Mouse (Mus musculus) gastrocnemius, adult 18-20 months (tissue): ENCODE results near the gene Vamp5. TPM values are rescaled to one million over a fixed set of nuclear protein-coding genes. Genes with fewer than 3 reads are reported as not detected.
A peak's percentile ranks its signal among the peaks of the same experiment; 100 is the strongest.

Experiments
- DNase-seq: peaks from one replicate; pipeline ENCODE4 v3.0.0; 2021; ENCODE audit warnings: low spot score
- total RNA-seq, 2 experiments: library from RNA; stranded (reverse); gene quantifications; 2 replicates each; pipeline ENCODE4 v1.2.3; 2021

The Vamp5 gene
- total RNA-seq, 2 experiments from 2014 or later, result 107 to 121 TPM

DNA sequence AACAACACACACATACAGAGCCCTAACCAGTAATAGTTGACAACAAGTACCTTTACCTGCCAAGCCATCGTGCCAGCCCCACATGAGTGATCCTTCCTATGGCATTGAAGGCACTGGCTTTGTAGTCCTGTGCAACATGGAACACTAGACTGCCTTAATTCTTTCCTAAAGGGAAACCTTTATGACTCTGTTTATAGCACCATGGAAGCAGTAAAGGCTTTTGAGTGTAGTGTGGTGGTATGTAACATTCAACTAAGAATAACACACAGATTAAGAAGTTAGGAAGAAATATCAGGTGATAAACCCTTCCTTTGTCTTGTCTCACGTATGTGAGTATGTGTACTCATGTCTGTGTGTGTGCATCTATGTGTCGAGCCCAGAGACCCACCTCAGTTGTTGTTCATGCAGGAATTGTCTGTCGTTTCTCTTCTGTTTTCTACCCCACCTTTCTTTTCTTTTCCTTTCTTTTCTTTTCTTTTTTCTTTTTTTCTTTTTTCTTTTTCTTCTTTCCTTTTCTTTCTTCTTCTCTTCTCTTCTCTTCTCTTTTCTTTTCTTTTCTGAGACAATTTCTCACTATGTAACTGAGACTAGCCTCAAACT lies 13.3 kb downstream of the Vamp5 start, which contains the start of gene Rnf181:
TSS of gene Rnf181 (minus strand) at position 113 of the 600 bp plus-strand sequence.
- DNase-seq, result no peak

DNA sequence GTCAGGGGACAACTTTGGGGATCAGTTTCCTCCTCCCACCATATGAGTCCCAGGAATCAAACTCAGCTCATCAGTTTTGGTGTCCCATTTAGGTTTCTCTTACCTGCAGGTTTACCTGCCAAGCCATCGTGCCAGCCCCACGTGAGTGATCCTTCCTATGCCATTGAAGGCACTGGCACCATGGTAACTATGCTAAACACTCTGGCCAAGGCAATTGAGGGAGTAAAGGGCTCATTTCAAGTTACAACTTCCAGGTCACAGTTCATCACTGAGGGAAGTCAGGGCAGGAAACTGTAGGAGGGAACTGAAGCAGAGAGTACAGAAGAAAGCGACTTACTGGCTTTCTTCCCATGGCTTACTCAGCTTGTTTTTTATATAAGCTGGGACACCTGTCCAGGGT lies 14.0 kb downstream of the Vamp5 start:
- DNase-seq, result no peak

DNA sequence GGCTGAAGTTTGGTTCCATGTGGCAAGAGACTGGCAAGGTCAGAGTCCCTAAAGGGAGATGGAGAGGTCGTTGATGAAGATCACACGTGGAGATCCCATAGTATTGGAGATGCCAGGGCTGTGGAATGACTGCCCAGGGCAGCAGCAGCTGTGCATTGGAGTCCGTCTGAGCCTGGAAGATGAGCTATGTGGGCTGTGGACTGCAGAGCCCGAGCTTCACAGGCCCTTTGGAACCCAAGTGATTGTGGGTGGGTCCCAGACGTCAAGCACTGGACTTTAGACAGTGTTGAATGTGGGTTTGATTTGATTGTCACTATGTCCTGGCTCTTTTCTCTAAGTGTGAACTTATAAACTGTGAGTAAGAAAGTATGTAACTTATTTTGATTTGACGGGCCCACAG lies 15.3 kb downstream of the Vamp5 start:
- DNase-seq, result no peak

DNA sequence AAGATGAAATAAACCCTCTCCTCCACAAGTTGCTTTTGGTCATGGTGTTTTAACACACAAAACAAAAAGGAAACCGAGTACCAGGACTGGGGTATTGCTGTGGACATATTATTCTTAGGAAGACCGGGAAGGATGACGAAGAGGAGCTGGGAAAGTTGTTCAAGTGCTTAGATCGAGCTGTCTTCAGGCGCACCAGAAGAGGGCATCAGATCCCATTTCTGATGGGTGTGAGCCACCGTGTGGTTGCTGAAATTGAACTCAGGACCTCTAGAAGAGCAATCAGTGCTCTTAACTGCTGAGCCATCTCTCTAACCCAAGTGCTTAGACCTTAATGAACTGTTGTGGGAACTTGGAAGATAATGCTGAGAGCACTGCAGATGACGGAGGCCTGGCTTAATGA lies 16.3 kb downstream of the Vamp5 start:
- DNase-seq, result no peak

DNA sequence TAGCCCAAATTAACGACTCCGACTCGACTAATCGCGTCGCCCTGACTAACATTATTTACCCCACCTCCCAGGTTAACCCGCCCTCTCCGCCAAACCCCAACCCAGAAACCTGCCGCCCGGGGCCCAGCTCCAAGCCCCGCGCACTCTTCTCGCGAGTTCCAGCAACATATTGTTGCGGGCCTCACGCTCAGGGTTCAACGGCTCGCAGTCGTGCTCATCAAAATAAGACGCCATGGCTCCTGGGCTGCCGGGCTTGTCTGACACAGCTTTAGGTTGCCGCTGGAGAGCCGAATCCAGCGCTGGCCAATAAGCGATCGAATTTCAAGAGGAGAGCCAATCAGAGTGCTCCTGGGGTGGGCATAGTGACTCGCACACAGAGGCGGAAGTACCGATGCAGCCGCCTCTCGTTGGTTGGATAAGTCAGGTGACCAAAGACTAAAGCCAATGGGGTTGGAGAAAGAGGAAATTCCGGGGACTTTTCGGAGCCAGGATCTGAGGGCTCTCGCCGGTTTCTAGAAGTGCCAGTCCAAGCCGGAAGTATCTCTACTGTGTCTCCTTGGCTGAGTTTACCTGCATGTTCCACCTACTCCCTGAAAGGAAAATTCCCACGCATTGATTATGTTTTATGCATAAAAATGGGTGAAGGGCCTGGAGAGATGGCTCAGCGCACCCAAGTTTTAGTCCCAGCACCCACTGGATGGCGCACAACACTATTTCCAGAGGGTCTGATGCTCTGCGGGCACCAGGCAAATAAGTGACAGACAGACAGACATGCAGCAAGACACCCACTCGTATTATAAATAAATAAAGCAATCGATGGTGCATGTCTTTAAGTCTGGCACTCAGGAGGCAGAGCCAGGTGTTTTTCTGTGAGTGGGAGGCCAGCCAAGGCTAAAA lies 17.9 kb downstream of the Vamp5 start:
- DNase-seq, result peak; percentile 98

DNA sequence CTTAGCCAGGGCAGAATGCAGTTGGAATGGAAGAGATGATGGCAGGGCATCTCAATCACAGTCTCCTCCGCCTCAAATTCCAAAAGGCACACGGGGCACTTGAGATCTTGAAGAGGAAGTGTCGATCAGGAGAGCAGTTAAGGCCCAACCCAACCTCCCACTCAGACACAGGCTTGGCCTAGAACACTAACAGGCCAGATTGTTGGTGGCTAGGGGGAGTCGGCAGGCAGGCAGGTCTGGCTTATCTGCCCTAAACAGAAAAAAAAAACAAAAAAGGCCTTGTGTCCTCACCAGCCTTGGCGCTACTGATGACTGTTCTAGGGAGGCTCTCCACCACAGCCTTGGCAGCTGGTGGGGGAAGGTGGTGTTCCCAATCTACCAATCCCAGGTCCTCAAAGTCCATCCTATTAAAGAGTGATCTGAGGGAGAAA lies 19.1 kb downstream of the Vamp5 start:
- DNase-seq, result no peak

DNA sequence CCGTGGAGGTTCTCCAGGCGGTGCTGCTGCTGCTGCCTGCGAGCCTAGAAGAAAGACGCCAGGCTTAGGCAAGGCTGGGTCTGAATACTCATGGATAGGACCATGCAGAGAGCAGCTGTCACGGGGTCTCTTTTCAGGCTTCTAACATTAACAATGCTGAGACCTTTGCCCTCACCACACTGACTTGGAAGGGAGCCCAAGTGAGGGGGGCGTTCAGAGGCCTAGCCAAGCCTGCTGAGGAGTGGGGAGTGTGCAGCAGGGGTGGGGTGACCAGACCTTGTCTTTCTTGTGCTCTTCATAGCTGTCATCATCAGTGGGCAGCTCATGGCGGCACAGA lies 19.7 kb downstream of the Vamp5 start:
- no peak for DNase-seq

DNA sequence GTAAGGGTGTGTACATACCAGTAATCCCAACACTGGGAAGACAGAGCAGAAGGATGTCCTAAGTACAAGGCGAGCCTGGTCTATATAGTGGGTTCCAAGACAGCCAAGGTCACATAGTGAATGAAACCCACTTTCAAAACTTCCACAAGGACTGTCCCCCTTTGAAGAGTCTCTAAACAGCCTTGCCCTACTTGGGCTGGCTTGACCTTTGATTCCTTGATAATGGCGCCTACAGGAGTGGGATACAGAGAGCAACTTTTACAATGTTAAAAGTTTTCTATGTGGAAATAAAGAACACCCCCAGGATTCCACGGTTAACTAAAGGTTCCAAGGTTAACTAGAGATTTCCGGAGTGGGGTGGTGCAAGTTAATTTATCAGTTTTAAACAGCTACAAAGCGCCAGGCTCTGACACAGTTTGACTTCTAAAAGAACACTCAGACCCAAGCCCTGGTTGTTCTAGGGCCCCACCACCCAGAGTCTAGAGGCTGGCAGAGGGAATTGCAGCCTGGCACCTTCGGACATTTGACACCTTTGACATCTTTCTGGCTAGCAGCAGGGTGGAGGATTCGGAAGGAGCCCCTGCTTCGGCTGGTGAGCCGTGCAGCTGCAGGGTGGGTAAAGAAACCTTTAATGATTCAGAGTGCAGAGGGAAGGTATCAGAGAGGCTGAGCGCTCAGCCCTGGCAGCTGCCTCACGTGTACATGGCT lies 20.2 kb downstream of the Vamp5 start:
- DNase-seq, result no peak

DNA sequence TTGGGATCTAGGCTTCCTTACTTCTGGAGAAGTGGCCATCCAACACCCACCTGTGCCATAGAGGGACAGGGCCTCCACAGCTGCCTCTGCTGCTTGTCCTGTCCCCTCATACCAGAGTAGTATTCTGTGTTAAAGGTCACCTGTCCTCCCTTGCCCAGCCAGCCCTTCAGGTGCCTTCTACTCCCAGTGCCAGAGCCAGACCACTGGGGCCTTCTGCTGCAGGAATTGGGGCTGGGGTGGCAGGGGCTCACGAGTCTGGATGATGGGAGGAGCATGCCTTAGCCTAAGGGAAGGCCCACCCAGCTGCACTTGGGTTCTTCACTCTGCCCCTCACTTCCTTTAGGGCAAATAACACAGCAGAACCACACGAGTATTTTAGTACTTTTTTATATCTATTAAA lies 20.9 kb downstream of the Vamp5 start:
- DNase-seq, result no peak

DNA sequence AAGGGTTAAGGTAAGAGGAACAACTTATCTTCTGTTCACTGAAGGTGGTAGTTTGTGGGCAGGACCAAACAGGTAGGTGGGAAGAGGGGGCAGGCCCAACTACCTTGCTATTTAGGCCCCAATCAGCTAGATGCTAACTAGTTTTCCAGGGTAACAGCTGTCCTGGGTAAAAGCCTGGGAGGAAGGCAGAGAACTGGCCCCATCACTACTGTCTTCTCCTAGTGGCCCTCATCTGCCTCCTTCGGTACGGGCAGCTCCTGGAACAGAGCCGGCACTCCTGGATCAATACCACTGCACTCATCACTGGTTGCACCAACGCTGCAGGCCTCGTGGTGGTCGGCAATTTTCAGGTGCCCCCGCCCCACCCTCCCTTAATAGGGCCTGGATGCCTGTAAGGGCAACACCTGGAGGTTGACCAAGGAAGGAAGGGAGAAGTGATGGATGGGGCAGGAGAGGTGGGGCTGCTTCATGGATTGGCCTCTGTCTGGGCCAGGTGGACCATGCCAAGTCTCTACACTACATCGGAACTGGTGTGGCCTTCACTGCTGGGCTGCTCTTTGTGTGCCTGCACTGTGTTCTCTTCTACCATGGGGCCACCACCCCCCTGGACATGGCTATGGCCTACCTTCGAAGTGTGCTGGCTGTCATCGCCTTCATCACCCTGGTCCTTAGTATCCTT lies 22.0 kb downstream of the Vamp5 start:
- no peak for DNase-seq

DNA sequence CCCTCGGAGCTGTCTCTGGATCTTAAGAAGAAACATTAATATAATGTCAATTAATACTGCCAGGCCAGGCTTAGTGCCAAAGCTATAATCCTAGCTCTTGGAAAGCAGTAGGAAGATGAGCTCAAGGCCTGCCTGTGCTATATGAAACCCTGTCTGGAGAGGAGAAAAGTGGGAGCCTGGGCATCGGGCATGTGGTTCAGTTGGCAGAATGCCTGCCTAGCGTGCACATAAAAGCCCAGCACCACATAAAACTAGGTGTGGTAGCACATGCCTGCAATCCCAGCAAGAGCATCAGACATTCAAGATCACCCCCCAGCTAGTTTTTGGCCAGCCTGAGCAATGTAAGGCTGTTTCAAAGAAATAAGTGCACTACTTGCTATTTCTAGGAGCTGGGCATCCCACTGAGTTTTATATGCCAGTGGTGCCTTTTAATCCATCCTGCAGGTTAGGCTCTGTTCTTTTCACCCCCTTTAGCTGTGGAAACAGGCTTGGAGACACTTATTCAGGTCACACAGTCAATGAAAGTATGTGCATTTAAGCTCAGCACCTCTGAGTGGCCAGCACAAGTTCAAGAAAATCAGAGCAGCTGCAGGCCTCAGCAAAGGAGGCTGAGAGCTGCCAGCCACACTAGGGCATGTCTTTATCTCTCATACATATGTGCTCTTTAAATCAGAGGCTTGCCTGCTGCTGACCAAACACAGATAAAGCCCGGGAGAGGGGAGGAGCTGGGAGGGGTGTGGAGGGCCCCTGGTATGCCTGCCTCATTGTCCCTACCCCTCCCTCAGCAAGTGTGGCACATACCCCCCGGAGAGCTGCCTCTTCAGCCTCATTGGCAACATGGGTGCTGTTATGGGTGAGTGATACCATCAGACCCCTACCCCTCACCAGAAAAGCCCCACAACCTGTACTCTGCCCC lies 22.8 kb downstream of the Vamp5 start:
- no peak for DNase-seq

DNA sequence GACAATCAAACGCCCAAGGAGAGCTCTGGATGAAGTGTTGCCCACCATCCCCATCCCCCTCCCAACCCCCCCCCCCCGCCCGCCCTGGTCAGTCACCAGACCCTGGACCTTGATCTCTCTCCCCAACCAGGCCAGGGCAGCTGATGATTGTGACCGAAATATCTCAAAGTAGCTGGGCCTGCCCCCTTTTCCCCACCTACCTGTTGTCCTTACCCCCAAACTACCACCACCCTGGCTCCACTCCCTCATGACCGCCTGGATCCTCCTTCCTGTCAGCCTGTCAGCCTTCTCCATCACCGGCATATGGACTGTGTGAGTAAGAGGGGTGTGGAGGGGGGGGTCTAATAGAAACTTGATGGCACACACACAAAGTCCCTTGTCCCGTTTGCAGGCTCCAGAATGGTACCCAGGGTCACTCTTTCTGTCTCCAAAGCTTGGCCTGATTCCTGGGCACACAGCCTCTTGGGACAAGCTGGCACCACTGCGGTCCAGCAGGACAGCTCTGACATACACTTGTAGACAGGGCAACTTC lies 24.2 kb downstream of the Vamp5 start:
- no peak for DNase-seq

DNA sequence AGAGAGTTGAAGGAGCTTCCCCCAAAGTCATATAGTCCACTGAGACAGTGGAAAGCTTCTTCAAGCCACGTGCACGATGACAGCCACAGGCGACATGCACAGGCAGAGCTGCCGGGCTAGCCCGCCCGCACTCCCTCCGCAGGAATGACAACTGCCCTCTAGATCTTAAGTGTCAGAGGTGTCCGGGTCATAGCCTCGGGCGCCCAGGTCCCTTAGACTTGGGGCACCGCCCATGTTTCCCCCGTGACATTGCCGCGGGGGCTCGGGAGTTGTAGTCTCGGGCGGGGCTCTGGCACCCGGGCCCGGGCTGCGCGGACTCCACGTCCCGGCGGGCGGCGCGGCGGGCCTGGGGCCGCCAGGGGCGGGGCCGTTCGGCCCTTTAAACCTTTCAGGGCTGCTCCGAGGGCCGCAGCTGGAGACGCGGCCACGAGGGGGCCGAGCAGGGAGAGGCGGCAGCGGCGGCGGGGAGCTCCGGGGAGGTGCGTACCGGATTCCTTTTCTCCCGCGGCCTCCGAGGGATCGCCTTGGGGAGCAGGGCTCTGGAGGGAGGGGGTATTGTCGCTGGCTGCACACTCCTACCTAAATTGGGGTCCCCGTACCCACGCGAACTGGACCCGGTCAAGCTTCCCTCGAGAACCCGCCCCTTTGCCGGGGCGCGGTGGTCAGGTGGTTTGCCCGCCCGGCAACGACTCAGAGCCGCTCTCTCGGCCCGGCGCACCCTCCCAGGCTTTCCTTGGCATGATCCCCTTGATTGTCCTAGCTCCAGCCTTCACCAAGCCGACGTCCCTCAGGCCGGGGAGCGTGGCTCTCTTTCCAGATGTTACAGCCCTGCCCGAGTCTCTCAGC lies 25.0 kb downstream of the Vamp5 start, which contains the start of gene Tmem150a:
TSS of gene Tmem150a (plus strand) at position 382 of the 846 bp plus-strand sequence.
- DNase-seq, result peak; percentile 93

DNA sequence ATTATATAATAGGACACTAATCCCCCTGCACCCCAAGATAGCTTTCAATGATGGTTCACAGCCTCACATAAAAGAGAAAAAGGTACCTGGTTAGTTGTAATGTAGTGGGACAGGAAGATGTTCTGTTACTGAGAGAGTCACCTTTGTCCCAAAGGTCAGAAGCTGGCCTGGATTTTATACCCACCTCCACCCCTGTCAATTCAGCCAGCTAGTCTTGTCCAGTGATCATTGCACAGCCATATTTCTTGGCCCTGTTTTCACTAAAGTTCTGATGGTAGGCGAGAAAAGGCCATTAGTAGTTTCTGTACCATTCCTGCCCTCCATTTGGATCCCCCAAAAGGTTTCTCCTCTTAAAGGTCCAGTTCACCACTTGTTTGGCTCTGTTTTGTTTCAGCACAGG lies 26.2 kb downstream of the Vamp5 start:
- DNase-seq, result no peak

DNA sequence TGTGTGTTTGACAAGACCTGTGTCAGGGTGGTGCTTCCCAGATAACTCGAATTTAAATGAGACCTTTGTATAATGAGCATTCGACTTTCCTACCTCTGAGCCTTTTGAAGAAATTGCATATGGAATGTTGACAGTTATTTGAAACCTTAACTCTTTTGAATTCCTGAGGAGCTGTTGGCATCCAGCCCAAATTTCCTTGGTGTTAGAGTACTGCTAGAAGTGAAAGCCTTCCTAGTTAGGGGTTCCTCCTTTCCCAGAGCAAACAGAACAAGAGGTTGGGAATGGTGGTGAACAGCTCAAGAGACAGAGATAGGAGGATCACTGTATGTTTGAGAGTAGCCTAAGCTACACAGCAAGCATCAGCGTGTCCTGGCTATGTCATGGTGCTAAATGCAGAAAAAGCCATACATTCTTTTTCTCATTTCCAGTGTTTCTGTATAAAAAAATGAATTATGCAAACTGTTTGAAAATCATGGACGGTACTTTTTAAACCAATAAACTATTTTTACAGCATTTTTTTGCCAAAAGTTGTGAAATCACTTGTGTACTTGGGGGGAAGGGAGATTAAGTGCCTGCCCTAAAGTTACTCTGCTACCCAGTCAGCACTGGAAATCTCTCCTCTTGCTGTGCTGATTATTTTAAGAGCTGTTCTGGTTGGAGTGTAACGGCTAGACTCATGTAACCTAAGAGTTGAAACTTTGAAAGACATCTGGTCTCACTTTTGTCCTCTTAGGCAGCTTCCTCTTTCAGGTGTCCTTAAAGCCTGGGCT lies 27.4 kb downstream of the Vamp5 start:
- DNase-seq, result no peak

DNA sequence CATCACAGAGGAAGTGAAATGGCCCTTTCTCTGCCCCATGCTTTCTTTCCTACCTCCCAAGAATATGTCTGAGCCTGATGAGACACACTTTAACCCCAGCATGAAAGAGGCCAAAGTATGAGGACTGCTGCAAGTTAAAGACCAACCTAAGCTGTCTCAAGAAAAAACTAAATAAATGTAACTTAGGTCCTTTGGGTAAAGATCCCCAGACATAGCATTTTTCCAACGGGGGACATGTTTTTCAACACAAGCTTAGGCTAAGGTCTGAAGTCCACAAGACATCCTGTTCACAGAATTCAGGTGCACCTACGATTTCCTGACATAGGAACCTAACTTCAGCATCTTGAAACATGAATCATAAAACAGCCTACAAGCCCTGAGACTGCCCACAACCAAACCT lies 30.1 kb downstream of the Vamp5 start:
- DNase-seq, result no peak

DNA sequence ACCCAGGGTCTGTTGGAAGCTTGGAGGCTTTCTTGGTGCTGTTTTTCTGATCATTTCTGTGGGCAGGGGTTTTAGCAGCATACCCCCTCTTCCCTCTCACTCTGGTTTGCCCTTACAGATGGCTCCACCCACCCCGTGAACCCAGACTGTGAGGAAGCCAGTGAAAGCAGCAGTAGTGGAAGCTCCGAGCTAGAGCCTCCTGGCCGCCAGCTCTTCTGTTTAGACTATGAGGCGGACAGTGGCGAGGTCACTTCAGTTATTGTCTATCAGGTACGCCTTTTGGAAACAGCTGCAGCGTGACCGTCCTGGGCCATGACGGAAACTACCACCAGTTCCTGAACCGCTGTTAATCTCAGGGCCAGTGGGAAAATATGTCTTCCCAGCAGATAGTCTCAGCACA lies 31.9 kb downstream of the Vamp5 start:
- DNase-seq, result no peak

DNA sequence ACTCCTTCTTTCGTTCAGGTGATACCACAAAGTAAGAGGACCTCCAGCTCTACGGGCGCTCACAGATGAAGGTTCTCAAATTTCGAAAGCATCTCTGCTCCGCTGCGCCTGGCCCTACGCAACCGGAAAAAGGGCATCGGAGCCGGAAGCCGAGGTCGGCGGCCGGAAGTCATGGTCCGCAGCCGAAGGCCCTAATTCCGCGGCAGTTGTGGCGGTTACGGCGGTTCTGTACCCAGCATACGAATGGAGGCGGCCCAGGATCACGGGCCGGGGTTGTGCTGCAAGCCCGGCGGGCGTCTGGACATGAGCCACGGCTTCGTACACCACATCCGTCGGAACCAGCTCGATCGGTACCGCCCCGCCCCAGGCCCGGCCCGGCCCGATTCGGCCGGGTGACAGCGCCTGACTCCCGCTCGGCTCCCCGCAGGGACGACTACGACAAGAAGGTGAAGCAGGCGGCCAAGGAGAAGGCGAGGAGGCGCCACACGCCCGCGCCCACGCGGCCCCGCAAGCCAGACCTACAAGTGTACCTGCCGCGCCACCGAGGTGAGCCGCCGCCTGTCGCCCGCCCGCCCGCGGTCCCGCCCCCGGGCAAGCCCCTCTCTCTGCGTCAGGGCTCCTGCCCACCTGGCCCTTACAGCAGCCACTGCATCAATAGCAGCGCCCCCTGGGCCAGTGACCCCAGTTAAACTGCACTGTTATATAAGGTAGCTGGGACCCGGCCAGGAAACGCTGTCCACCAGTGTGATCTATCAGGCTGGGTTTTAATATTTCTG lies 32.9 kb downstream of the Vamp5 start, which contains the start of gene 0610030E20Rik:
TSS of gene 0610030E20Rik (plus strand) at position 152 of the 776 bp plus-strand sequence.
- DNase-seq, result peak; percentile 73
